Mouse (Mus musculus) c-Kit-positive CD71-positive TER-119-negative erythroid progenitor cells, embryonic 14.5 days (primary cell): ENCODE measurements around the gene Slc9a7.
A peak's percentile ranks its signal among the peaks of the same experiment; 100 is the strongest.

Experiments
- DNase-seq: peaks from one replicate; pipeline ENCODE4 v3.0.0-alpha.2; 2013; ENCODE audit warnings: low read depth

The Slc9a7 gene

DNA sequence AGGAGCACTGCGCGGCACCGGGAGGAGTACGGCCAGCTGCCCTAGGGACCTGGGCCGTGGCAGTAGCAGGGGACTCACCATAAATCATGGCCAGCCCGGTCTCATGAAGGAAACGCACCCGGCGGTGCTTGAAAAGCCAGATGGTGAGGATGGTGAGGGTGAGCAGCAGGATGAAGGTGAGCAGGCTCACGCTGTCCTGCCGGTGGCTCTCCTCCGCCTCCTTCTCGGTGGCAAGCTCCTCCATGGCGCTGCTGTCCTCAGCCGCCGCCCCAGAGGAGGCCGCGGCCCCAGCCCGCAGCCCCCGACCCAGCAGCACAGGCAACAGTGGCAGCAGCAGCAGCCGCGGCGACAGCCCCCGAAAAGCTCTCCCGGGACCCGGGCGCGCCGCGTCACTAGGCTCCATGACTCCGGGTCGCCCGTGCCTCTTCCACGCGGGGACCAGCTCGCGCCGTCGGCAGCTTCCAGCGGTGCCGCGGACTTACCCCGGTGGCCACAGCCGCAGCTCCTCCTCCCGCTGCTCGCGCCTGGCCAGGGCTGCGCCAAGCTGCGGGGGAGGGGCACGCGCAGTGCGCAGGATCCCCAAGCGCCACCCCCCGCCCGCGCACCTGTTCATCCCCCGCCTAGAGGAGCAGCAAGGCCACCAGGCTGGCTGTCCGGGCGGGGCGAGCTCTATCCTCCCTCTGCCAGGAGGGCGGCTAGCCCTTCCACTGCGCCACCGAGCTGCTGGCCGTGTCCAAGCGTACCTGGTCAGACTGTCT, at the start of gene Slc9a7:
Gene Slc9a7 (minus strand): TSS at position 526 of the 758 bp plus-strand sequence.
- DNase-seq: no peak

DNA sequence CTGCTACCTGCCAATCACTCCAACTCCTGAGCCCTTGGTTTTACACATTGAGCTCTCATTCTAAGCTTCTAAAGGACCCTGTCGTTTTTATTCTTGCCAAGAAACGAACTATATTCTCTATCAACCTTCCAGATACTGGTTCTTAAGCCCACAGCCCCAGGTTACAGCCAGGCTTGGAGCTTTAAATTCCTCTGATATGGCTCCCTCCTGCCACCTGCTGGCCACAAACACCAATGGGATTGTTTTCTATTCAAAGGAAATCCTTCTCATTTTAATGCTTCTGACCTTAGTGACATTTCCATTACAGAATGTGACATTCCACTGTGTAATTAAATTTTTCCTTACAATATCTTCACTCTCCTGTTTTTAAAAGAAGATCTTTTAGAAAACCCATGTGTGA, 44.1 kb upstream of the Slc9a7 start:
- no peak for DNase-seq

GRCm38 (mm10) chrX:20332756-20333155, 41.1 kb upstream of the Slc9a7 start:
- DNase-seq: no peak

DNA sequence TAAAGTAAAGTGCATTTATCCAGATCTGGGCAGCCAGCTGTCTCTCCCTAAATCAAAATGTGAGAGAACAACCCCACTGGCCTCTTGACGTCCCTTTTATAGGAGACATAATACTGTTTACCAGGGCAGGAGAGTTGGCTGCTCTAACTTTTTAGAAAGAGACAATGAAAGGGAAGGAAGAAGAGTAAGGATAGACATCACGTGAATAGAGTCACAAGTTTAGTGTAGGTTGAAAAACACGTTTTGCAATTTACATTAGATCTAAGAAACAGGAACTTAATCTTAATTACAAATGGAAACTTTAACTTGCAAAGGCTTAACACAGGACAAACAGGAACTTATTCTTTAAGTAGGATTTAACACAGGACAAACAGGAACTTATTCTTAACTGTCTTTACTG, 15.6 kb upstream of the Slc9a7 start:
- DNase-seq: no peak

DNA sequence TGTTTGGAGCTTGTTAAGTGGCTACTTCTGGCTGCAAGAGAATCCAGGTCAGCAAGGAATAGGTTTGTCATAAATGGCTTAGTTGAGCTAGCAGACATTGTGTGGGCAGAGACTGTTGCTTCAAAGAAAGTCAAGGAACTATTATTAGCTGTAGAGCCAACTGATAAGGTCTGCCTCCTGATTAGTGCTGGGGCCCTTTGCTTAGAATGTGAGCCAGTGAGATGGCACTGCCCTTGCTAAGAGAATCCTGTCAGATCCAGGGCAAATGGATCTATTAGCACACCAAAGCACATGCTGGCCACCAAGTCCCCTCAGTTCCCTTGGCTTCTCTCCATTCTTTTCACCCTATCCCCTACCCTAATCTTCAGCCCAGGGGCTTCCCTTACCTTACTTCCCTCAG, 14.3 kb upstream of the Slc9a7 start:
- DNase-seq: no peak

DNA sequence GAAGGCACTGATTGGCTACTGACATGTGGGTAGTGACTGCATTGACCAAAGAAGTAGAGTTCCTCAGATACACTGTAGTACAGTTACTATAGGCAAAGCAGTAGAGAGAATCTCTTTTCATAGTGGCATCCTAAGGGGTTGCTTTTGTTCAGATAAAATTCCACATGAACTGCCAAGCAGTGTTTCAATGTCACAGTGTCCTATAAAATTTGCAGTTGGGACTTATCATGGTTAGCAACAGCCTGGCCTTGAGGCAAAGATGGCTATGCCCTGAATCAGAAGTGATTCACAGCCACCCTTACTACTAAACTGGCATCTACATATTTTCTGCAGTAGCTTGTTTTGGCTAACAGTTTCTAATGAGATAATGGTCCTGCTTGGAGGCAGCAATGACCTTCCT, 11.7 kb upstream of the Slc9a7 start:
- no peak for DNase-seq

DNA sequence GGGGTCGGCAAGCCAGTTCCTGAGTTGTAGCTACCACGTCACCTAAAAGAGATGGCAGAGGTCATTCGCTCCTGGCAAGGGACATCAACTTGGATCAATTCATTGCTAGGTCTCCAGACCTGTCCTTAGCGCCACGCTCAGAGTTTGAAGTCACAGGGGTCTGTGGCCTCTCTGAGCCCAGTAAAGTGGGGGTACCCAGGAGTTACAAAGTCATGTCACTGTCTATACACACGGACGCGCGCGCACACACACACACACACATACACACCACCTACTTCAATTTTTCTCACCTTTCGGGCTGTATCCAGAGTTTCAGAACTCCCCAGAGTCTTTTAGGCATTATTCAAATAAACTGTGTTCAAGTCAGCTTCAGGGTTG, 422 bp upstream of the Slc9a7 start:
- no peak for DNase-seq

- no peak for DNase-seq
Observed at GRCm38 (mm10) chrX:20290715-20291114, 892 bp downstream of the Slc9a7 start.

DNA sequence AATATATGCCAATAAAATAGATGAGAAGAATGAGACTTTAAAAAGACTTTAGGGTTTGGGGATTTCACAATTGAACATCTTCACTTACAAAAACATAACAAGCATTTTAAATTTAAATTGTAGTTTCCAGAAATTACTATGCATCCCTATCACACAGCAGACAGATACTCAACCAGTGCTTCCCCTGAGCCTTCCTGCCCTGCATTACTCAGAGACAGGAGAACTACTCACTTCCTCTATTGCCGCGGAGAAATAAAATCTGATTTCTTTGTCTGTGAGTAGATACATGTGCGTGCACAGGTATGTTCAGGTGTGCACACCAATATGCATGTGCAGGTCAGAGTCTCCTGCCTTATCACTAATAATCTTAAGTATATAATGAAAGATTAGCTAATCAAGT, 2.9 kb downstream of the Slc9a7 start:
- DNase-seq: no peak

DNA sequence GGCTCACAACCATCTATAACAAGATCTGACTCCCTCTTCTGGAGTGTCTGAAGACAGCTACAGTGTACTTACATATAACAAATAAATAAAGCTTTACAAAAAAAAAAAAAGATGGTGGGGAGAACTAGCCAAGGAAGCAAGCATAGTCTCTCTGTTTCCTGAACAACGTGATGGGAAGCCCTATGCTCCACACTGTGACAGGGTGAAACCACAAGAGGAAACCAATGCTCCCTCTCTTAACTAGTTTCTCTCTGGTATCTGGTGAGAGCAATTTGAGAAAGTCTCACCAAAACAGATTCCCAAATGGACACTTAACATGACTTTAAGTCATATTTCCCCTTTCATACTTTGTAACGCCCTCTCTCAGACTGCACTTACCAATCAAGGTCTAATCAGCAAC, 5.4 kb downstream of the Slc9a7 start:
- no peak for DNase-seq

DNA sequence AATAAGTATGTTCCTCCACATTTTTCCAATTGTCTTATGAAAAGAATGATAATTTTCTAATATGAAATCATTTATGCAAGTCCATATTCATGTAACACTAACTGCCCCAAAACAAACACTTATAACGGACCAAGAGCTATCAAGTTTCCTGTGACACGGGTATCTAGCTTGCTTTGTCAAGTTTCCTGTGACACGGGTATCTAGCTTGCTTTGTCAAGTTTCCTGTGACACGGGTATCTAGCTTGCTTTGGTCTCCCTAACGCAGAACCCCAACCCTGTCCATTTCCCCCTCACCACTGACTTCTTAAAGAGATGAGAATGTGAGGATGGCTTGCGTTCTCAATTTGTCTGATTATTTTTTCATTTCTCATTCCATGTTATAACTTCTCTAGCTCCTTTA, 12.2 kb downstream of the Slc9a7 start:
- DNase-seq: no peak

- no peak for DNase-seq
Observed at GRCm38 (mm10) chrX:20273854-20274253, 17.8 kb downstream of the Slc9a7 start.

- no peak for DNase-seq
Observed at GRCm38 (mm10) chrX:20271980-20272379, 19.6 kb downstream of the Slc9a7 start.

GRCm38 (mm10) chrX:20269980-20270379, 21.6 kb downstream of the Slc9a7 start:
- no peak for DNase-seq

- no peak for DNase-seq
Observed at GRCm38 (mm10) chrX:20264370-20264769, 27.2 kb downstream of the Slc9a7 start.

DNA sequence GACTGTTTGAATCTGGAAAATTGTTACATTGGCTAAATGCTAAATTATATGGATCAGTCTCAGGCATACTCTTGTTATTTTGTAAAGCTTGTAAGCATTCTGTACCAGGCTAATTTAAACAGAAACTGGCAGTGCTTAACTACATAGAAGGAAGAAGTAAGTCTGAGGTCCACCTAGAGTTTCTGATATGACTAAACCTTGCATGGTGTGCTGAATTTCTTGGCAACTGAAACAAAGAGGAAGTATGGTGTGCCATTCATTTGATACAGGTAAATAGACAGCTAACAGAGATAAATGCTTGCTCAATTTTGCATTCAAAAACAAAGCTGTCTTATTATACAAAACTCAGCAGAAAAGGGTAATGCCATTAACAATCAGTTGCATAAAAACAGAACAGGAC, 63.5 kb downstream of the Slc9a7 start:
- DNase-seq: no peak

- DNase-seq: no peak
Observed at GRCm38 (mm10) chrX:20221486-20221885, 70.1 kb downstream of the Slc9a7 start.

DNA sequence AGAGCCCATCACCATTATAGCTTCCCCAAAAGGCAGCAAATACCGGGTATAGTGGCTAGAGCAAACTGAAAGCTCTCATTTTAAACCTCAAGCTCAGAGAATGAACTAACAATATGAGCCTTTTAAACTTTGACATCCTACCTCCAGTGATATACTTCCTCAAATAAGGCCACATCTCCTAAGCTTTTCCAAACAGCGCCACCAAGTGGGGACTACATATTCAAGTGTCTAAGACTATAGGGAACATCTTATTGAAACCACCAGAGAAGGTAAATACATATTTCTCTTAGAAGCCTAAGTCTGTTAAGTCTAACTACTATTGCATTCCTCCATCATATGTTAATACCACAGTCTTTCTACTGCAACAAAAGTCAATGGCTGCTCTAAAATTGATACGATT, 106.0 kb downstream of the Slc9a7 start:
- no peak for DNase-seq

GRCm38 (mm10) chrX:20176792-20177191, 114.8 kb downstream of the Slc9a7 start:
- no peak for DNase-seq

DNA sequence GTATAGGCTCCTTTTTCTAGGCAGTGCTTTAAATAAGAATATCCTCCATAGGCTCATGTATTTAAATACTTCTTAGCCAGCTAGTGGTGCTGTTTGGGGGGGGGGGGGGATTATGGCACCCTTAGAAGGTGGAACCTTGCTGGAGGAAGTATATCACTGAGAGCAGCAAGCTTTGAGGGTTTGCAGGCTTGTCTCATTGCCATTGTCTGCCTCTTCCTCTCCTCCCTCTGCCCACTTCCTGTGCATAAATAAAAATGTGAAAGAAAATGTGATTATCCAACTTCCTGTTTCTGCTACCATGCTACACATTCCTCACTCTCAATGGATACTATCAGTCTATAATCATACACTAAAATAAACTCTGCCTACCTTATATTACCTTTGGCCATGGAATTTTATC, 123.2 kb downstream of the Slc9a7 start:
- no peak for DNase-seq

DNA sequence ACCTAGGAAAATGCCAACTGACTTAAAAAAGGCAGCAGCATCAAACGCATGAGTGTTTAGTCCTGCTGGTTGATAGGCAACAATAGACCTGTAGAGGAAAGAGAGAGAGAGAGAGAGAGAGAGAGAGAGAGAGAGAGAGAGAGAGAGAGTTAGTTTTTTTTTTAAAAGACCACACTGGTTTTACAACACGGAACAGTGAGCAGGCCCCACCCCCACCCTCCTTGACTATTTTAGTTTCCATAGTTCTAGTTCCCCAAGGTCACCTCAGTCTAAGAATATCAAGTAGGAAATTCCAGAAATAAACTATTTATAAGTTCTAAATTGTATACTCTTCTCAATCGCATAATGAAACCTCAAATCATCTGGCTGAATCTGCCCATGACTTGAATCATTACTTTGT, 126.6 kb downstream of the Slc9a7 start:
- DNase-seq: no peak

GRCm38 (mm10) chrX:20162322-20162711, 129.3 kb downstream of the Slc9a7 start:
- peak; percentile 8 for DNase-seq

DNA sequence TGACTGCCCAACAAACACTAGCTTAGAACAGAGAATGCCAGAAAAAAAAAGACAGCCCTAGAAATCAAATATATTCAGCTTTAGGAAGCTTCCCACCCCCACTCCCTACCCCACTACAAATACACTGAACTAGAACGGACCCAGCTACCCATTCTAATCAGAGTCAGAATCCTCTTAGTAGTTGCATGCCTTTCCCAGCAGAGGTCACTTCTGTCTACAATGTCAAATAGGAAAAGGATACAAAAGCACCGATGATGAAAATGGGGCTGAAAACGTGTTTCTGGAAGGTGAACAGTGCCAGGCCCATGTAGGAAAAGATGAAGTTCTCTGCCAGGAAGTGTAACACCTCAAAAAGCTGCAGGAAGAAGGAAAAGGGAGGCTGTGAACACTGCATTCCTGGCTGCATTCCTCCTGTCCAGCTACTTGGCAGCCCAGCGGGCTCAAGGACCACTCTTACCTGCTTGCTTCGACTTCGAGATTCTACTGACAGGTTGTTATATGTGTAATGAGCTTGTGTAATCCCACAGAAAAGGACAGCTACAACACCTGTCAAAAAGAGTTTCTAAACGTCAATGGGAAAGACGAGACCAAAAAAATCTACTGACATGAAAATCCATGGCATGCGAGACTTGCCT, 129.8 kb downstream of the Slc9a7 start:
- DNase-seq: no peak

DNA sequence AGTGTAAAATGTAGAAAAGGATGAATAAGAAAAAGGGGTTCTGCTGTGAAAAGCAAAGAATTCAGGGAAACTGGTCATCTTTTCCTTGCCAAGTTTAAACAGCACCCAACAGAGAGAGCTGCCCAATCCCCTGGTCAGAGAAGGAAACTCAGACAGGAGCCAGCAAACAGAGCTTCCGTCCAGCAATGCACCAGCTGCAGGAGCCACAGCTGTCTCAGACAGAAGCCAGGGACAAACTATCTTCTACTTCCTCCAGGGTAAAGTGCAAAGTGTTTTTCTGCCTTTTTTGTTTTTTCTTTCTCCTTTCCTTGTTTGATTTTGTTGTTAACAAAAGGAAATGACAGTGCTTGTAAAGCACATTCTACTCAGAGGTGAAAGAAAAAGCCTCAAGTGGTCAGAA, 131.3 kb downstream of the Slc9a7 start:
- no peak for DNase-seq
